Mouse (Mus musculus) MEL (cell line): ENCODE results near the gene Tecpr1.

Source experiments
- CTCF ChIP-seq, 3 experiments: IDR thresholded peaks in 2 of 3; conservative IDR thresholded peaks in 1 of 3; 2 replicates each; pipeline ENCODE4 v1.5.1; 2011 to 2012; ENCODE audit warnings: low read length in 3 of 3, low read depth in 2 of 3, mild to moderate bottlenecking in 2 of 3, improper control_type of control experiment in 1 of 3, inconsistent platforms in 1 of 3, mixed read lengths in 1 of 3, moderate library complexity in 1 of 3; ENCODE audit not compliant: control insufficient read depth in 1 of 3, insufficient read depth in 1 of 3, poor library complexity in 1 of 3, severe bottlenecking in 1 of 3
- POLR2A ChIP-seq, 2 experiments: IDR thresholded peaks; 2 replicates each; pipeline ENCODE4 v1.6.1; 2011 to 2012; ENCODE audit warnings: low read length in 2 of 2, mild to moderate bottlenecking in 2 of 2, control low read depth in 1 of 2, improper control_type of control experiment in 1 of 2, low read depth in 1 of 2, moderate library complexity in 1 of 2; ENCODE audit not compliant: control insufficient read depth in 1 of 2, insufficient read depth in 1 of 2, poor library complexity in 1 of 2

DNA sequence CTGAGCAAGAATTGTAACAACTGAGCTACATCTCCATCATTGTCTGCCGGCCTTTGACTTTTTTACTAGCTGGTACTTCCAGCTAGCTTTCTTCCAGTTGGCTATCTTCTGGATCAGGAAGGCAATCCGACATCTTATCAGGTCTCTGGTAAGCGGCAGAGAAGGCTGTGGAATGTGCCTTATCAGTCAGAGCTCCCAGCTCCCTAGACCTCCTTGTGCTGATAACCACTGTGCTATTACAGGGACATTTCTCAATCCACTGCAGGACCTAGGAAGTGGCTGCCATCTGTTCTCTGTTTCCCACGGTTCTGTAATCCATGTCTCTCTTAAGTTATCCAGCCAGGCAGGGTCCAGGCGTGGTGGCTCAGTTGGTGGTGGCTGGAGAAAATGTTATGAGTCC, 48.4 kb upstream of the Tecpr1 start:
- TF ChIP-seq CTCF (IDR thresholded peaks at IDR 0.05 in 2 of 3, conservative IDR thresholded peaks at IDR 0.05 in 1 of 3; ENCODE audit: control insufficient read depth in 1 of 3, insufficient read depth in 1 of 3, low read depth in 2 of 3, low read length in 3 of 3, poor library complexity in 1 of 3, severe bottlenecking in 1 of 3) (no peak), POLR2A (IDR thresholded peaks at IDR 0.05; ENCODE audit: control insufficient read depth in 1 of 2, insufficient read depth in 1 of 2, low read depth in 1 of 2, low read length in 2 of 2, poor library complexity in 1 of 2) (no peak)
